ENCODE assay signal across 11 mouse cellular contexts in the genomic region with DNA sequence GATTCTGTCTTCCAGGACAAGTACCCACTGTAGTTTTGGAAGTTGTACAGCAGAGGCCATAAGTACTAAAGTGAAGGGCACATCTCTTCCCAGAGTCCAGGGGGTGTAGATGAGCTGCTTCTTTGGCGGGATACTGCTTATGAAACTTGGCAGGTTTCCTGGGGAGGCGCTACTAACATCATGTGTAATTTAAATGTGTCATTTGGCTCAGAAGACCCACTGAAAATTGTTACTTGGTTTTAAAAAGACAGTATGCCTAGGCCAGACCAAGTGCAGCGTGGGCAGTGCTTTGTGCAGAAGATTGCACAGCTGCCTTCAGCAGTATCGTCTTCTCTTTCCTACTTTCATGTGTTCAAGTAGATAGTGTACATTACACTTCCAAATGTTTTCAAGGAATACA. TPM values are rescaled to one million over a fixed set of nuclear protein-coding genes. Genes with fewer than 3 reads are reported as not detected.
DNase-seq lines count a peak whose midpoint lies in the region; ATAC-seq lines count a peak whose summit lies in the region.
"Had no signal": no experiment of that assay in that cellular context is flagged by ENCODE, and none has a peak within 500 bp of the region (broad histone marks: within the 10 kb centered on the region; RNA-seq: fewer than 3 reads in every experiment).

No protein-coding gene starts in this region.

- H3K4me3 ChIP-seq in forebrain, embryonic 15.5 days = no peak overlapping the region
- H3K4me3 ChIP-seq in hindbrain, embryonic 10.5 days = no peak overlapping the region
- H3K4me3 ChIP-seq: embryonic facial prominence, embryonic 13.5 days had no signal

- H3K9me3 ChIP-seq in forebrain, embryonic 15.5 days = no peaks in the 10 kb centered on the region
- no peaks in the 10 kb centered on the region for H3K9me3 ChIP-seq in hindbrain, embryonic 10.5 days
- H3K9me3 ChIP-seq: embryonic facial prominence, embryonic 13.5 days had no signal

- no peaks in the 10 kb centered on the region for H3K27me3 ChIP-seq in forebrain, embryonic 15.5 days
- H3K27me3 ChIP-seq in hindbrain, embryonic 10.5 days (ENCODE audit: insufficient read depth, poor library complexity, severe bottlenecking) = no peaks in the 10 kb centered on the region
- H3K27me3 ChIP-seq: embryonic facial prominence, embryonic 13.5 days; Patski had no signal

- WGBS in forebrain, embryonic 15.5 days = 56% methylated on average over 4 of the region's 4 CpGs
- 93% methylated on average over 4 of the region's 4 CpGs for WGBS in hindbrain, embryonic 10.5 days

- DNase-seq in layer of hippocampus, adult 18-20 months (ENCODE audit: low spot score in 2 of 2) = peak; percentile 24 to 66
- no peak for DNase-seq in layer of hippocampus, postnatal 36 days
- peak; percentile 39 for DNase-seq in gastrocnemius, postnatal 14 days
- DNase-seq in layer of hippocampus, adult 8-10 months (ENCODE audit: low spot score in 2 of 2) = peak; percentile 22 to 42
- peak; percentile 68 for DNase-seq in skeletal muscle tissue, adult 2 months (ENCODE audit: low read depth, low spot score)
- DNase-seq in hindbrain, embryonic 10.5 days (ENCODE audit: low spot score) = no peak
- DNase-seq in cerebellum, adult 11-12 months = no peak

- ATAC-seq in forebrain, embryonic 15.5 days (replicated peaks) = no peak
- ATAC-seq: Patski had no signal

- H3K36me3 ChIP-seq in forebrain, embryonic 15.5 days = peaks cover 16% of the 10 kb centered on the region; the same call in 1 of the 2 replicates
- peaks cover 18% of the 10 kb centered on the region; the same call in 1 of the 2 replicates for H3K36me3 ChIP-seq in hindbrain, embryonic 10.5 days

- peaks cover 4% of the 10 kb centered on the region; the same call in 1 of the 2 replicates for H3K4me1 ChIP-seq in forebrain, embryonic 15.5 days
- no peaks in the 10 kb centered on the region for H3K4me1 ChIP-seq in hindbrain, embryonic 10.5 days (replicated peaks)
- H3K4me1 ChIP-seq: embryonic facial prominence, embryonic 13.5 days had no signal

- H3K4me2 ChIP-seq in forebrain, embryonic 15.5 days (replicated peaks) = no peak overlapping the region
- H3K4me2 ChIP-seq: embryonic facial prominence, embryonic 13.5 days had no signal

- no peak overlapping the region for H3K27ac ChIP-seq in forebrain, embryonic 15.5 days (replicated peaks)
- H3K27ac ChIP-seq in hindbrain, embryonic 10.5 days = no peak overlapping the region
- H3K27ac ChIP-seq: embryonic facial prominence, embryonic 13.5 days had no signal

- intact Hi-C loops in gastrocnemius, postnatal 14 days (cut with DNase I; ENCODE audit: low total_unique reads) = no loop called here

- H3K9ac ChIP-seq in forebrain, embryonic 15.5 days (replicated peaks) = no peak overlapping the region
- H3K9ac ChIP-seq: embryonic facial prominence, embryonic 13.5 days had no signal

RNA-seq across cellular contexts. Expression of a gene that starts 44.5 kb away (rescaled TPM):
- total RNA-seq in layer of hippocampus, adult 18-20 months (2021) = 10 to 100 TPM; 64.9 to 69.9 TPM
- 10 to 100 TPM; 71.7 to 72.9 TPM for total RNA-seq in layer of hippocampus, postnatal 36 days (2021)
- 10 to 100 TPM; 21.2 to 22.8 TPM for total RNA-seq in gastrocnemius, postnatal 14 days (2021)
- 10 to 100 TPM; 56.7 to 82.0 (median 65.6) TPM for total RNA-seq in layer of hippocampus, adult 8-10 months (2022)
- polyA plus RNA-seq in forebrain, embryonic 15.5 days (2015; fragmentation: Nextera tagmentation; extraction: Ambion mirVana) = 12.6 and 13.0 TPM in 2 replicates
- polyA plus RNA-seq in hindbrain, embryonic 10.5 days (2016; fragmentation: Nextera tagmentation; extraction: Ambion mirVana) = 10.4 and 13.6 TPM in 2 replicates

RNA-seq across cellular contexts. Expression of a gene that starts 50.4 kb away (rescaled TPM):
- not detected for total RNA-seq in layer of hippocampus, adult 18-20 months (2021)
- total RNA-seq in layer of hippocampus, postnatal 36 days (2021) = not detected
- total RNA-seq in gastrocnemius, postnatal 14 days (2021) = not detected
- total RNA-seq in layer of hippocampus, adult 8-10 months (2022) = not detected
- polyA plus RNA-seq in forebrain, embryonic 15.5 days (2015; fragmentation: Nextera tagmentation; extraction: Ambion mirVana) = not detected in 2 replicates
- polyA plus RNA-seq in hindbrain, embryonic 10.5 days (2016; fragmentation: Nextera tagmentation; extraction: Ambion mirVana) = not detected in 2 replicates
- total RNA-seq: liver, adult 2 months had no signal
- polyA plus RNA-seq: embryonic facial prominence, embryonic 13.5 days; liver, adult 2 months; Patski had no signal

Comparison
In these comparisons a context has a peak if more than half of its experiments do, and no peak if none do; other contexts are left out.
1. DNase-seq: peak in layer of hippocampus, adult 18-20 months (2 of 2), gastrocnemius, postnatal 14 days (single experiment), layer of hippocampus, adult 8-10 months (2 of 2) and skeletal muscle tissue, adult 2 months (single experiment); none in layer of hippocampus, postnatal 36 days (0 of 2), hindbrain, embryonic 10.5 days (single experiment) and cerebellum, adult 11-12 months (single experiment).